Mouse (Mus musculus): ENCODE results near the gene Cox18. TPM values are rescaled to one million over a fixed set of nuclear protein-coding genes. Genes with fewer than 3 reads are reported as not detected.

The Cox18 gene
- total RNA-seq, 2 experiments from 2014 or later: 25.0 to 28.5 TPM

DNA sequence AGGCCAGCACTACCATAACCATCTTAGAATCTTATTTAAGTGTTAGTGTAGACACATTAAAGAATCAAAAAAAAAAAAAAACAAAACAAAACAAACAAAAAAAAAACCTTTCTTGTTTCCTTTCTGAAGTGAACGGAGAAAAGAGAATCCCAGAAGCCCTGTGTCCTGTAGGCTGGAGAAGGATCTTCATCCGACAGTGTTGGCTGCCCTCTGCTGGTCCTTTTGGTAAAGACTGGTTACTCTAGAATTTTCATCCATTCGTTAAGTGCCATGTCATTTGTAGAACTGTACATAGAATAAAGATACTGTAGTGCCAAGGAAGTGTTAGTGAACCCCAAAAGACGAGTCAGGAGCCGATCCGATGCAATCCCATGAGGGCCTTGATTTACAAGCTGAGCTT is 29.0 kb downstream of the Cox18 start:
- peak; percentile 75 to 88 for DNase-seq (ENCODE audit: low spot score in 2 of 2)
- intact Hi-C loops (cut with DNase I): loop anchor here (5.0 kb wide), 3 partner anchors 353 to 783 kb away; no protein-coding TSS in a partner anchor

- DNase-seq (ENCODE audit: low spot score in 2 of 2): no peak
- intact Hi-C loops (cut with DNase I): no loop called here
Measured at GRCm38 (mm10) chr5:90182782-90183181, 41.0 kb downstream of the Cox18 start.

GRCm38 (mm10) chr5:90179094-90179493 is 44.7 kb downstream of the Cox18 start:
- no peak for DNase-seq (ENCODE audit: low spot score in 2 of 2)
- intact Hi-C loops (cut with DNase I): no loop called here

DNA sequence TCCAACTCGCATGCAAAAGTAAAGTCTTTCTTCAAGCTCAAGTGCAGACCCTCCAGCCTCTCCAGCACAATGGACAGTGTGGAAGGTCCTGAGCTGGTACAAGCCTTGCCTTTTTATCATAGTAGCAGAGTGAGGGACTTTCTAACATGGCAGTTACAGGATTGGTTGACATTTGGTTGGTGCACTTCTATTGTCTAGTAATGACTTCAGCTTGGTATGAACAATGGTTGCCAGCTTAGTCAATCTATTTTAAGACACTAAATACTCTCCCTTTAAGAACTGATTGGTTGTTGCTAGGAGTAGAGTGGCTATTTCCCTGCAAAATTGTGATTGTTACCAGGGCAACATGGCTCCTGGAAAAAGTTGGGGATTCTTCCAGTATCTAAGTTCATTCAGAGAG is 45.7 kb downstream of the Cox18 start:
- intact Hi-C loops (cut with DNase I): no loop called here
- DNase-seq (ENCODE audit: low spot score in 2 of 2): peak in 1 of 2 experiments; percentile 42

Other genes starting within 250 kb of the Cox18 start
- 100 to 1,000 TPM; 105 to 106 TPM for gene Ankrd17, start 142.6 kb upstream of the Cox18 start, total RNA-seq (2021)
- gene Gm9958, start 143.2 kb upstream of the Cox18 start, total RNA-seq (2021): 1 to 10 TPM; 1.4 to 1.6 TPM
- under 1 TPM in 1 of 2 experiments, not detected in 1; 0.29 TPM for gene Alb, start 236.9 kb upstream of the Cox18 start, total RNA-seq (2021)

All from left cerebral cortex, postnatal 14 days (tissue).